Mouse (Mus musculus): Measurements from ENCODE around the gene Qdpr. TPM values are rescaled to one million over a fixed set of nuclear protein-coding genes. Genes with fewer than 3 reads are reported as not detected.

Gene Qdpr
- total RNA-seq, 1 experiment = 40.2 TPM

GRCm38 (mm10) chr5:45473521-45473920, 23.5 kb upstream of the Qdpr start:
- in situ Hi-C loops (cut with MboI; ENCODE audit: low sequenced_read_pairs in 2 of 2, unreplicated experiment in 2 of 2) = loop anchor here in 1 of 2 experiments (10.0 to 25.0 kb wide), 2 partner anchors 191 to 864 kb away; partner anchors contain the start of gene Ncapg
- no peak overlapping the region for H3K27ac ChIP-seq (ENCODE audit: insufficient read depth, low read depth, low read length, poor library complexity, severe bottlenecking)
- TF ChIP-seq ZC3H11A (IDR thresholded peaks at IDR 0.05; ENCODE audit: borderline replicate concordance, low read depth, low read length) = no peak
- no peak for TF ChIP-seq MAFK (IDR thresholded peaks at IDR 0.05; ENCODE audit: insufficient read depth, low read depth, low read length)
- no peak for TF ChIP-seq CHD2 (IDR thresholded peaks at IDR 0.05; ENCODE audit: low read depth, low read length)
- TF ChIP-seq ZNF384 (IDR thresholded peaks at IDR 0.05; ENCODE audit: low read depth, low read length) = no peak
- no peak for TF ChIP-seq HCFC1 (IDR thresholded peaks at IDR 0.05; ENCODE audit: borderline replicate concordance, insufficient read depth, low read length)
- H3K36me3 ChIP-seq (ENCODE audit: control insufficient read depth, insufficient read depth, low read length, poor library complexity, severe bottlenecking) = no peaks in the 10 kb centered on the region
- H3K9ac ChIP-seq (ENCODE audit: insufficient read depth, low read depth, low read length, poor library complexity, severe bottlenecking) = no peak overlapping the region
- H3K4me1 ChIP-seq (ENCODE audit: control insufficient read depth in 2 of 2, insufficient read depth in 2 of 2, low read length in 2 of 2, poor library complexity in 1 of 2) = no peaks in the 10 kb centered on the region
- DNase-seq (ENCODE audit: low read depth, low spot score) = no peak
- H3K4me3 ChIP-seq (ENCODE audit: insufficient read depth in 1 of 2, low read depth in 1 of 2, low read length in 2 of 2, poor library complexity in 1 of 2, severe bottlenecking in 1 of 2) = no peak overlapping the region
- H3K9me3 ChIP-seq (ENCODE audit: control insufficient read depth, insufficient read depth, low read depth, low read length) = no peaks in the 10 kb centered on the region

GRCm38 (mm10) chr5:45472880-45473450, 22.9 kb upstream of the Qdpr start:
- H3K27ac ChIP-seq (ENCODE audit: insufficient read depth, low read depth, low read length, poor library complexity, severe bottlenecking) = no peak overlapping the region
- no peak for DNase-seq (ENCODE audit: low read depth, low spot score)
- H3K9ac ChIP-seq (ENCODE audit: insufficient read depth, low read depth, low read length, poor library complexity, severe bottlenecking) = no peak overlapping the region
- no peak overlapping the region for H3K4me3 ChIP-seq (ENCODE audit: insufficient read depth in 1 of 2, low read depth in 1 of 2, low read length in 2 of 2, poor library complexity in 1 of 2, severe bottlenecking in 1 of 2)
- H3K36me3 ChIP-seq (ENCODE audit: control insufficient read depth, insufficient read depth, low read length, poor library complexity, severe bottlenecking) = no peaks in the 10 kb centered on the region
- in situ Hi-C loops (cut with MboI; ENCODE audit: low sequenced_read_pairs in 2 of 2, unreplicated experiment in 2 of 2) = loop anchor here in 1 of 2 experiments (10.0 to 25.0 kb wide), 2 partner anchors 192 to 864 kb away; partner anchors contain the start of gene Ncapg
- H3K4me1 ChIP-seq (ENCODE audit: control insufficient read depth in 2 of 2, insufficient read depth in 2 of 2, low read length in 2 of 2, poor library complexity in 1 of 2) = no peaks in the 10 kb centered on the region
- no peaks in the 10 kb centered on the region for H3K9me3 ChIP-seq (ENCODE audit: control insufficient read depth, insufficient read depth, low read depth, low read length)
- TF ChIP-seq ZNF384 (IDR thresholded peaks at IDR 0.05; ENCODE audit: low read depth, low read length) (no peak), ZC3H11A (IDR thresholded peaks at IDR 0.05; ENCODE audit: borderline replicate concordance, low read depth, low read length) (no peak), MAFK (IDR thresholded peaks at IDR 0.05; ENCODE audit: insufficient read depth, low read depth, low read length) (no peak), HCFC1 (IDR thresholded peaks at IDR 0.05; ENCODE audit: borderline replicate concordance, insufficient read depth, low read length) (no peak), CHD2 (IDR thresholded peaks at IDR 0.05; ENCODE audit: low read depth, low read length) (no peak)

GRCm38 (mm10) chr5:45454456-45454855, 4.4 kb upstream of the Qdpr start:
- no peaks in the 10 kb centered on the region for H3K4me1 ChIP-seq (ENCODE audit: control insufficient read depth in 2 of 2, insufficient read depth in 2 of 2, low read length in 2 of 2, poor library complexity in 1 of 2)
- in situ Hi-C loops (cut with MboI; ENCODE audit: low sequenced_read_pairs in 2 of 2, unreplicated experiment in 2 of 2) = loop anchor here in 1 of 2 experiments (25.0 kb wide), 1 partner anchor 883 kb away; no protein-coding TSS in a partner anchor
- H3K4me3 ChIP-seq (ENCODE audit: insufficient read depth in 1 of 2, low read depth in 1 of 2, low read length in 2 of 2, poor library complexity in 1 of 2, severe bottlenecking in 1 of 2) = no peak overlapping the region
- H3K27ac ChIP-seq (ENCODE audit: insufficient read depth, low read depth, low read length, poor library complexity, severe bottlenecking) = no peak overlapping the region
- no peak for DNase-seq (ENCODE audit: low read depth, low spot score)
- H3K36me3 ChIP-seq (ENCODE audit: control insufficient read depth, insufficient read depth, low read length, poor library complexity, severe bottlenecking) = no peaks in the 10 kb centered on the region
- no peak overlapping the region for H3K9ac ChIP-seq (ENCODE audit: insufficient read depth, low read depth, low read length, poor library complexity, severe bottlenecking)
- H3K9me3 ChIP-seq (ENCODE audit: control insufficient read depth, insufficient read depth, low read depth, low read length) = no peaks in the 10 kb centered on the region
- TF ChIP-seq HCFC1 (IDR thresholded peaks at IDR 0.05; ENCODE audit: borderline replicate concordance, insufficient read depth, low read length) = no peak
- TF ChIP-seq CHD2 (IDR thresholded peaks at IDR 0.05; ENCODE audit: low read depth, low read length) = no peak

GRCm38 (mm10) chr5:45453451-45453850, 3.4 kb upstream of the Qdpr start, which contains the start of gene Clrn2:
Gene Clrn2 (plus strand): TSS chr5:45453751.
- Histone ChIP-seq H3K36me3 (ENCODE audit: control insufficient read depth, insufficient read depth, low read length, poor library complexity, severe bottlenecking) (no peaks in the 10 kb centered on the region), H3K4me1 (ENCODE audit: control insufficient read depth in 2 of 2, insufficient read depth in 2 of 2, low read length in 2 of 2, poor library complexity in 1 of 2) (peaks cover 4 to 6% of the 10 kb centered on the region in 2 experiments; a peak in 2 of 4 replicates), H3K9ac (ENCODE audit: insufficient read depth, low read depth, low read length, poor library complexity, severe bottlenecking) (no peak within 1 kb of the TSS), H3K4me3 (ENCODE audit: insufficient read depth in 1 of 2, low read depth in 1 of 2, low read length in 2 of 2, poor library complexity in 1 of 2, severe bottlenecking in 1 of 2) (no peak within 1 kb of the TSS), H3K9me3 (ENCODE audit: control insufficient read depth, insufficient read depth, low read depth, low read length) (no peaks in the 10 kb centered on the region), H3K27ac (ENCODE audit: insufficient read depth, low read depth, low read length, poor library complexity, severe bottlenecking) (no peak within 1 kb of the TSS)
- TF ChIP-seq ZC3H11A (IDR thresholded peaks at IDR 0.05; ENCODE audit: borderline replicate concordance, low read depth, low read length) (no peak), CHD2 (IDR thresholded peaks at IDR 0.05; ENCODE audit: low read depth, low read length) (no peak), HCFC1 (IDR thresholded peaks at IDR 0.05; ENCODE audit: borderline replicate concordance, insufficient read depth, low read length) (no peak), MAFK (IDR thresholded peaks at IDR 0.05; ENCODE audit: insufficient read depth, low read depth, low read length) (no peak), ZNF384 (IDR thresholded peaks at IDR 0.05; ENCODE audit: low read depth, low read length) (no peak)
- DNase-seq (ENCODE audit: low read depth, low spot score) = no peak
- in situ Hi-C loops (cut with MboI; ENCODE audit: low sequenced_read_pairs in 2 of 2, unreplicated experiment in 2 of 2) = loop anchor here in 1 of 2 experiments (25.0 kb wide), 1 partner anchor 884 kb away; no protein-coding TSS in a partner anchor
